Mouse (Mus musculus) 3134 (cell line): ENCODE measurements at regions not wholly inside any gene's neighbourhood (a gene's known extent, or its start where the extent isn't known, plus 50 kb on each side); places are given as distances from the start of the nearest gene placed in this dataset.
"Not testable (repeated sequence)": the region's sequence is repeated elsewhere in the genome, so short reads cannot be mapped to it uniquely, and the experiment has no call there.

Experiments
- DNase-seq: peaks from one replicate; pipeline ENCODE4 v3.0.0-alpha.2; 2011; ENCODE audit warnings: low spot score; ENCODE audit not compliant: insufficient read length; ENCODE audit errors: extremely low read depth

GRCm38 (mm10) chr2:100918122-100918521 lies 706.4 kb upstream of the Rag2 start:
- DNase-seq, result no peak

- no peak for DNase-seq
Measured at GRCm38 (mm10) chr2:100919537-100920212, 704.8 kb upstream of the Rag2 start.

- DNase-seq, result not testable (repeated sequence)
Measured at GRCm38 (mm10) chr2:100948632-100949031, 675.9 kb upstream of the Rag2 start.

- DNase-seq, result no peak
Measured at GRCm38 (mm10) chr2:100959412-100959811, 665.1 kb upstream of the Rag2 start.

GRCm38 (mm10) chr2:100964584-100964983 lies 659.9 kb upstream of the Rag2 start:
- no peak for DNase-seq

GRCm38 (mm10) chr2:100977202-100977601 lies 647.3 kb upstream of the Rag2 start:
- DNase-seq, result no peak

GRCm38 (mm10) chr2:100982362-100982761 lies 642.2 kb upstream of the Rag2 start:
- no peak for DNase-seq

- no peak for DNase-seq
Measured at GRCm38 (mm10) chr2:101015353-101015752, 609.2 kb upstream of the Rag2 start.

- no peak for DNase-seq
Measured at GRCm38 (mm10) chr2:101019384-101019783, 605.1 kb upstream of the Rag2 start.

GRCm38 (mm10) chr2:101021515-101021914 lies 603.0 kb upstream of the Rag2 start:
- DNase-seq, result no peak

GRCm38 (mm10) chr2:101043050-101043449 lies 581.5 kb upstream of the Rag2 start:
- no peak for DNase-seq

- no peak for DNase-seq
Measured at GRCm38 (mm10) chr2:101062939-101063338, 561.6 kb upstream of the Rag2 start.

GRCm38 (mm10) chr2:101074990-101075389 lies 549.5 kb upstream of the Rag2 start:
- DNase-seq, result no peak

- DNase-seq, result no peak
Measured at GRCm38 (mm10) chr2:101080231-101080630, 544.3 kb upstream of the Rag2 start.

- DNase-seq, result no peak
Measured at GRCm38 (mm10) chr2:101083813-101084212, 540.7 kb upstream of the Rag2 start.

GRCm38 (mm10) chr2:101084648-101085047 lies 539.9 kb upstream of the Rag2 start:
- DNase-seq, result no peak

- no peak for DNase-seq
Measured at GRCm38 (mm10) chr2:101107183-101107872, 517.2 kb upstream of the Rag2 start.

GRCm38 (mm10) chr2:101136867-101137266 lies 487.7 kb upstream of the Rag2 start:
- no peak for DNase-seq

GRCm38 (mm10) chr2:101139931-101140330 lies 484.6 kb upstream of the Rag2 start:
- no peak for DNase-seq

- DNase-seq, result no peak
Measured at GRCm38 (mm10) chr2:101156755-101157271, 467.7 kb upstream of the Rag2 start.

GRCm38 (mm10) chr2:101159276-101159675 lies 465.2 kb upstream of the Rag2 start:
- DNase-seq, result no peak

GRCm38 (mm10) chr2:101165942-101166341 lies 458.6 kb upstream of the Rag2 start:
- no peak for DNase-seq
